Mouse (Mus musculus) cerebellum, adult 2 months (tissue): ENCODE results near the gene Hopx. TPM values are rescaled to one million over a fixed set of nuclear protein-coding genes. Genes with fewer than 3 reads are reported as not detected.

Source experiments
- DNase-seq, 2 experiments: peaks; one replicate each; pipeline ENCODE4 v3.0.0; 2021
- H3K27ac ChIP-seq: fragments of 200-500 bp; 2 replicates; pipeline ENCODE4 v1.5.1; 2012; ENCODE audit warnings: low read length, control low read depth, inconsistent platforms; ENCODE audit not compliant: insufficient read depth
- H3K27me3 ChIP-seq: fragments of 200-500 bp; 2 replicates; pipeline ENCODE4 v1.6.1; 2012; ENCODE audit warnings: inconsistent platforms, mild to moderate bottlenecking, low read length, moderate library complexity; ENCODE audit not compliant: control insufficient read depth, insufficient read depth
- H3K4me1 ChIP-seq: fragments of 200-500 bp; 2 replicates; pipeline ENCODE4 v1.6.1; 2011; ENCODE audit warnings: low read length; ENCODE audit not compliant: control insufficient read depth, insufficient read depth
- H3K4me3 ChIP-seq: fragments of 200-500 bp; replicated peaks from 2 replicates; pipeline ENCODE3; 2011; ENCODE audit warnings: mild to moderate bottlenecking, low read depth, low read length, control low read depth; ENCODE audit not compliant: insufficient read depth
- CTCF ChIP-seq: fragments of 200-500 bp; IDR thresholded peaks from 2 replicates; pipeline ENCODE4 v1.5.1; 2011; ENCODE audit warnings: low read depth, mild to moderate bottlenecking, control low read depth, low read length, moderate library complexity, borderline replicate concordance; ENCODE audit not compliant: insufficient read depth
- POLR2A ChIP-seq: fragments of 200-500 bp; IDR thresholded peaks from 2 replicates; pipeline ENCODE4 v1.6.1; 2011; ENCODE audit warnings: low read length, control low read depth, borderline replicate concordance; ENCODE audit not compliant: insufficient read depth
- WGBS: fragments of 180-500 bp; shearing (Covaris S2); methylation state at CpG from one replicate; pipeline ENCODE4 v1.1.7; 2018; 5-methylcytosine and 5-hydroxymethylcytosine counted together
- polyA plus RNA-seq: library from polyadenylated mRNA; depleted of rRNA; stranded (reverse); fragments of >200 nt; gene quantifications from 2 replicates; pipeline ENCODE4 v1.2.3, GENCODE M21; 2012

Hopx gene
- polyA plus RNA-seq, 1 experiment: 238 TPM

GRCm38 (mm10) chr5:77070987-77071386 lies 43.9 kb downstream of the Hopx start:
- H3K4me1 ChIP-seq: no peaks in the 10 kb centered on the region
- no peaks in the 10 kb centered on the region for H3K27me3 ChIP-seq
- no peak overlapping the region for H3K27ac ChIP-seq
- no peak for DNase-seq
- no peak overlapping the region for H3K4me3 ChIP-seq
- TF ChIP-seq CTCF (no peak), POLR2A (no peak)
- WGBS: 86% methylated on average over 2 of the region's 2 CpGs

DNA sequence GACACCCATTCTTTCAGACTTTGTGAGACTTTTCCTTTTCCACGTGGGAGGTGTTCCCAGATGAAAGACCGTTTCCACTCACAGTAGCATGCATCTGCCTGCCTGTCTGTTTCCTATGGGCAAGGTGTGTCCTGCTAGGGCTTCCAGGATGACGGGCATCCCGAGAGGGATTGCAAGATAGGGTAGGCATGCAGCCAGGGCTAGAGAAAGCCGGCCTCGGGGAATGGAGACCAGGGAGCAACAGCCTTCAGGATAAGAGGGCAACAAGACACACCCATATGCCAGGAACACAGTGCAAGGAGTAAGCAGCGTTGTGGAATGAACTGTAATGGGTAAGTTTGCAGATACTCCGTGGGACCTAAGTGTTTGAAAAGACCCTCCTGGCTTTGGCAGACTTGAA lies 47.6 kb downstream of the Hopx start:
- H3K4me1 ChIP-seq: no peaks in the 10 kb centered on the region
- WGBS: 27% methylated on average over 8 of the region's 8 CpGs
- DNase-seq: no peak
- no peak overlapping the region for H3K4me3 ChIP-seq
- no peaks in the 10 kb centered on the region for H3K27me3 ChIP-seq
- H3K27ac ChIP-seq: no peak overlapping the region
- no peak for TF ChIP-seq POLR2A
- no peak for TF ChIP-seq CTCF

DNA sequence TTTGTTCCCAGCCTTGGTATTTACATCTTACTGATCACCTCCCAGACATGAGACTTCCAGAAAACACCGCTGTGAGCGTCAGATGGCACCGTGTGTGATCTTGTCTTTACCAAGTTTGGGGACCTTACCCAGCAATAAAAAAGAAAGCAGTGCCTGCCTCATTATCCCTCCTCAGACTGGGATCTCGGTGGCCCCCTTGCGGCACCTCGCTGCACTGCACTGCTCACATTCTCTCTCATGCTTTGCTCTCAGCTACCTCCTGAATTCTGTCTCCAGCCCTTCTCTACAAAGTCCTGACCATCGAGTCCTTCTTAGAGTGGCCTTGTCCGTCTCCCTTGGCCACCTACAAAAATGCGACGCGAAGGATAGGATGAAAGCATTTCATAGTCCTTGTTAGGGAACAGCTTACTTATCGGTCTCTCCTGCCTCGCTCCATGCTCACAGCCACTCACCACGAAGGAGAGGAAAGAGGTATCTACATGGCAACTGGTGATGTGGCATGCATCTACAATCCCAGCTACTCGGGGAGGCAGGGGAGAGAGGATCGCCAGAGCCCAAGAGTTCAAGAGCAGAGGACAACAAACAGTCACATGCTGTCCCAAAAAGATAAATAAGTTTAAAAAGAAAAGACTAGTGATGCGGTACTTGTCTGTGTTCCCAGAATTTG lies 53.4 kb downstream of the Hopx start:
- peak; percentile 9 to 51 for DNase-seq
- H3K4me3 ChIP-seq: no peak overlapping the region
- no peaks in the 10 kb centered on the region for H3K4me1 ChIP-seq
- TF ChIP-seq CTCF (peak; percentile 65; the same call in 1 of the 2 replicates), POLR2A (no peak)
- 32% methylated on average over 17 of the region's 17 CpGs for WGBS
- no peak overlapping the region for H3K27ac ChIP-seq
- no peaks in the 10 kb centered on the region for H3K27me3 ChIP-seq

DNA sequence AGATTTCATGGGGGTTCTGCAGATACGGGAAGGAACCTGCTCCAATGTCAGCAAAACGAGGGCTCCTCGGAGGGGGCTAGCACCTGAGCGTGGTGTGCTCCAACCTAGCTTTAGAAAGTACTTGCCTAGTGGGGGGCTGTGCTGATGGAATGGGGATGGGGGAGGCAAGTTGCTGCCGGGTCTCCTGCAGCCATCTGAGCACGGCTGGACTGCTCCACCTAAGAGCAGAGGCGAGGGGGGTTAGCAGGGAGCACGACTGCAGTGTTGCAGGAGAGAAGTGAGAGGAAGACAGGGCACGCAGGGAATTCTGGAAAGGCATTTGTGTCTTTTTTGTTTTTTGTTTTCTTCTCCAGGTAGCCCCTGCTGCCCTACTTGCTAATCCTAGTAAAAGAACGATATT lies 54.6 kb downstream of the Hopx start:
- Histone ChIP-seq H3K4me1 (no peaks in the 10 kb centered on the region), H3K4me3 (no peak overlapping the region), H3K27ac (no peak overlapping the region), H3K27me3 (no peaks in the 10 kb centered on the region)
- no peak for DNase-seq
- TF ChIP-seq POLR2A (no peak), CTCF (no peak)
- WGBS: 47% methylated on average over 10 of the region's 10 CpGs

- no peak overlapping the region for H3K27ac ChIP-seq
- H3K4me3 ChIP-seq: no peak overlapping the region
- TF ChIP-seq CTCF (no peak), POLR2A (no peak)
- WGBS: 25% methylated on average over 12 of the region's 12 CpGs
- H3K27me3 ChIP-seq: no peaks in the 10 kb centered on the region
- no peaks in the 10 kb centered on the region for H3K4me1 ChIP-seq
- DNase-seq: no peak
Observed at GRCm38 (mm10) chr5:77056881-77057440, 58.0 kb downstream of the Hopx start.

- H3K4me3 ChIP-seq: no peak overlapping the region
- DNase-seq: no peak
- 80% methylated on average over 5 of the region's 5 CpGs for WGBS
- no peak for TF ChIP-seq POLR2A
- TF ChIP-seq CTCF: no peak
- H3K27me3 ChIP-seq: no peaks in the 10 kb centered on the region
- no peaks in the 10 kb centered on the region for H3K4me1 ChIP-seq
- H3K27ac ChIP-seq: no peak overlapping the region
Observed at GRCm38 (mm10) chr5:77052616-77053015, 62.3 kb downstream of the Hopx start.

GRCm38 (mm10) chr5:77044362-77044761 lies 70.6 kb downstream of the Hopx start:
- WGBS: 66% methylated on average over 5 of the region's 5 CpGs
- Histone ChIP-seq H3K27me3 (no peaks in the 10 kb centered on the region; the same call in 1 of the 2 replicates), H3K4me1 (no peaks in the 10 kb centered on the region), H3K27ac (no peak overlapping the region), H3K4me3 (no peak overlapping the region)
- no peak for DNase-seq
- no peak for TF ChIP-seq POLR2A
- no peak for TF ChIP-seq CTCF

GRCm38 (mm10) chr5:77039391-77039790 lies 75.5 kb downstream of the Hopx start:
- Histone ChIP-seq H3K4me1 (no peaks in the 10 kb centered on the region), H3K4me3 (no peak overlapping the region), H3K27ac (no peak overlapping the region), H3K27me3 (no peaks in the 10 kb centered on the region; the same call in 1 of the 2 replicates)
- DNase-seq: no peak
- TF ChIP-seq CTCF: no peak
- TF ChIP-seq POLR2A: no peak
